Mouse (Mus musculus) urinary bladder, postnatal 14 days (tissue): Measurements from ENCODE around the gene Ttc39b.

Experiments
- DNase-seq: peaks from one replicate; pipeline ENCODE4 v3.0.0; 2021; ENCODE audit warnings: low spot score

Gene Ttc39b

GRCm38 (mm10) chr4:83323910-83324684 lies at the start of gene Ttc39b:
Ttc39b (minus strand) TSS chr4:83324255.
- DNase-seq, result peak; percentile 99

GRCm38 (mm10) chr4:83373381-83373780 lies 49.3 kb upstream of the Ttc39b start:
- DNase-seq, result no peak

GRCm38 (mm10) chr4:83357738-83358137 lies 33.7 kb upstream of the Ttc39b start:
- DNase-seq, result no peak

GRCm38 (mm10) chr4:83354786-83355185 lies 30.7 kb upstream of the Ttc39b start:
- DNase-seq, result no peak

- no peak for DNase-seq
These were observed 29.9 kb upstream of the Ttc39b start for GRCm38 (mm10) chr4:83353949-83354348.

GRCm38 (mm10) chr4:83353276-83353675 lies 29.2 kb upstream of the Ttc39b start:
- no peak for DNase-seq

GRCm38 (mm10) chr4:83350719-83351118 lies 26.7 kb upstream of the Ttc39b start:
- DNase-seq, result peak; percentile 73

GRCm38 (mm10) chr4:83348970-83349369 lies 24.9 kb upstream of the Ttc39b start:
- no peak for DNase-seq

GRCm38 (mm10) chr4:83343895-83344294 lies 19.8 kb upstream of the Ttc39b start:
- DNase-seq, result no peak

GRCm38 (mm10) chr4:83343146-83343823 lies 19.2 kb upstream of the Ttc39b start:
- DNase-seq, result no peak

GRCm38 (mm10) chr4:83342268-83342970 lies 18.4 kb upstream of the Ttc39b start:
- DNase-seq, result peak; percentile 6

GRCm38 (mm10) chr4:83339393-83339792 lies 15.3 kb upstream of the Ttc39b start:
- no peak for DNase-seq

- DNase-seq, result no peak
These were observed 13.7 kb upstream of the Ttc39b start for GRCm38 (mm10) chr4:83337717-83338116.

- DNase-seq, result no peak
These were observed 6.3 kb upstream of the Ttc39b start for GRCm38 (mm10) chr4:83330369-83330768.

GRCm38 (mm10) chr4:83329615-83330014 lies 5.6 kb upstream of the Ttc39b start:
- DNase-seq, result no peak

GRCm38 (mm10) chr4:83328026-83328945 lies 4.2 kb upstream of the Ttc39b start:
- DNase-seq, result no peak

GRCm38 (mm10) chr4:83327526-83327925 lies 3.5 kb upstream of the Ttc39b start:
- no peak for DNase-seq

- no peak for DNase-seq
These were observed 1.3 kb upstream of the Ttc39b start for GRCm38 (mm10) chr4:83325366-83325765.

- DNase-seq, result peak; percentile 78
These were observed 703 bp downstream of the Ttc39b start for GRCm38 (mm10) chr4:83323201-83323903.

GRCm38 (mm10) chr4:83319736-83320135 lies 4.3 kb downstream of the Ttc39b start:
- no peak for DNase-seq

- no peak for DNase-seq
These were observed 5.3 kb downstream of the Ttc39b start for GRCm38 (mm10) chr4:83318758-83319157.
